Mouse (Mus musculus) urinary bladder, postnatal 25 days (tissue): ENCODE measurements around the gene Lmnb2.

ENCODE experiments used
- DNase-seq: peaks from one replicate; pipeline ENCODE4 v3.0.0; 2022; ENCODE audit warnings: low spot score

The Lmnb2 gene

GRCm38 (mm10) chr10:80946684-80947437 is 28.8 kb upstream of the Lmnb2 start:
- no peak for DNase-seq

GRCm38 (mm10) chr10:80944231-80944630 is 26.2 kb upstream of the Lmnb2 start:
- DNase-seq, result no peak

GRCm38 (mm10) chr10:80943701-80944100 is 25.7 kb upstream of the Lmnb2 start:
- DNase-seq, result no peak

GRCm38 (mm10) chr10:80942919-80943318 is 24.9 kb upstream of the Lmnb2 start:
- no peak for DNase-seq

- no peak for DNase-seq
Measured at GRCm38 (mm10) chr10:80940988-80941347, 22.9 kb upstream of the Lmnb2 start.

- DNase-seq, result no peak
Measured at GRCm38 (mm10) chr10:80940320-80940987, 22.4 kb upstream of the Lmnb2 start.

- DNase-seq, result peak; percentile 83
Measured at GRCm38 (mm10) chr10:80939671-80940070, 21.6 kb upstream of the Lmnb2 start.

GRCm38 (mm10) chr10:80938831-80939550 is 20.9 kb upstream of the Lmnb2 start:
- no peak for DNase-seq

GRCm38 (mm10) chr10:80937646-80938045 is 19.6 kb upstream of the Lmnb2 start:
- DNase-seq, result peak; percentile 65

- DNase-seq, result no peak
Measured at GRCm38 (mm10) chr10:80936810-80937164, 18.7 kb upstream of the Lmnb2 start.

- no peak for DNase-seq
Measured at GRCm38 (mm10) chr10:80936135-80936809, 18.2 kb upstream of the Lmnb2 start.

GRCm38 (mm10) chr10:80935698-80936097 is 17.7 kb upstream of the Lmnb2 start:
- no peak for DNase-seq

- no peak for DNase-seq
Measured at GRCm38 (mm10) chr10:80935241-80935640, 17.2 kb upstream of the Lmnb2 start.

- DNase-seq, result no peak
Measured at GRCm38 (mm10) chr10:80934136-80934985, 16.3 kb upstream of the Lmnb2 start.

- no peak for DNase-seq
Measured at GRCm38 (mm10) chr10:80933421-80933979, 15.5 kb upstream of the Lmnb2 start.

- DNase-seq, result no peak
Measured at GRCm38 (mm10) chr10:80932700-80933420, 14.8 kb upstream of the Lmnb2 start.

GRCm38 (mm10) chr10:80932206-80932605 is 14.2 kb upstream of the Lmnb2 start:
- no peak for DNase-seq

GRCm38 (mm10) chr10:80931695-80932094 is 13.7 kb upstream of the Lmnb2 start:
- no peak for DNase-seq

- no peak for DNase-seq
Measured at GRCm38 (mm10) chr10:80931153-80931671, 13.2 kb upstream of the Lmnb2 start.
